Mouse (Mus musculus) c-Kit-negative CD71-positive TER-119-positive erythroid progenitor cells, embryonic 14.5 days (primary cell): ENCODE results near the gene Tex50.
A peak's percentile ranks its signal among the peaks of the same experiment; 100 is the strongest.
"Not testable (repeated sequence)": the region's sequence is repeated elsewhere in the genome, so short reads cannot be mapped to it uniquely, and the experiment has no call there.

Experiments
- DNase-seq: peaks from one replicate; pipeline ENCODE4 v3.0.0-alpha.2; 2013; ENCODE audit warnings: low read depth, low spot score

Tex50 gene

DNA sequence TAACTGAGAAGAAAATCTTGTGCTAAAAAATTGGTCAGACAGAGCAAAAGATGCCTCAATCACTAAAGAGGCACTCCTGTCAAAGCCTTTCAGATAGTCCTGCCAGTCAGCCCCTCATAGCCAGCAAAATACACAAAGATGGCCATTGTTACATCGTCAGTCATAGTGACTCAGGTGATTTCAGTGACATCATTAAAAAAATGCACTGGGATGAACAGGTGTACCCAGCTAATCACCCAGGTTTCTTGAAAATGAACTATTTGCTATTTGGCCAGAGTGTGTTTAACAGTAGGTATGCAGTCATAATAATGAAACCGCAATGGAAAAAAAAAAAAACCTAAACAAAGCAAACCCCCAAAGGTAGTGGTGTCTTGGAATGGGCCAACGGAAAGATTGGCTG lies at the start of gene Tex50:
Gene Tex50, minus strand, starts transcription at position 101 of the 400 bp plus-strand sequence.
- no peak for DNase-seq

- DNase-seq: no peak
These were observed 40.7 kb upstream of the Tex50 start for GRCm38 (mm10) chr1:161199856-161200255.

DNA sequence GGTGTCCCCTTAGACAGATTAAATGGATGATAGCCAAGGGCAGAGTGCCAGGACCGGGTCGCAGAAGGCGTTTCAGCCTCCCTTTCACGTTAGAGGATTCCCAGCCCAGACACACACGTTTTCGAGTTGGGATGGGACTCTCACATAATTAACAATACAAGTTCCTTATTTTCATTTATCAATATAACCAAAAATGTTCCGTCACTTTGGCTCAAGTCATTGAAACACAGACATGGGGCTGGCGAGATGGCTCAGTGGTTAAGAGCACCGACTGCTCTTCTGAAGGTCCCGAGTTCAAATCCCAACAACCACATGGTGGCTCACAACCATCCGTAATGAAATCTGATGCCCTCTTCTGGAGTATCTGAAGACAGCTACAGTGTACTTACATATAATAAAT lies 37.2 kb upstream of the Tex50 start:
- not testable (repeated sequence) for DNase-seq

DNA sequence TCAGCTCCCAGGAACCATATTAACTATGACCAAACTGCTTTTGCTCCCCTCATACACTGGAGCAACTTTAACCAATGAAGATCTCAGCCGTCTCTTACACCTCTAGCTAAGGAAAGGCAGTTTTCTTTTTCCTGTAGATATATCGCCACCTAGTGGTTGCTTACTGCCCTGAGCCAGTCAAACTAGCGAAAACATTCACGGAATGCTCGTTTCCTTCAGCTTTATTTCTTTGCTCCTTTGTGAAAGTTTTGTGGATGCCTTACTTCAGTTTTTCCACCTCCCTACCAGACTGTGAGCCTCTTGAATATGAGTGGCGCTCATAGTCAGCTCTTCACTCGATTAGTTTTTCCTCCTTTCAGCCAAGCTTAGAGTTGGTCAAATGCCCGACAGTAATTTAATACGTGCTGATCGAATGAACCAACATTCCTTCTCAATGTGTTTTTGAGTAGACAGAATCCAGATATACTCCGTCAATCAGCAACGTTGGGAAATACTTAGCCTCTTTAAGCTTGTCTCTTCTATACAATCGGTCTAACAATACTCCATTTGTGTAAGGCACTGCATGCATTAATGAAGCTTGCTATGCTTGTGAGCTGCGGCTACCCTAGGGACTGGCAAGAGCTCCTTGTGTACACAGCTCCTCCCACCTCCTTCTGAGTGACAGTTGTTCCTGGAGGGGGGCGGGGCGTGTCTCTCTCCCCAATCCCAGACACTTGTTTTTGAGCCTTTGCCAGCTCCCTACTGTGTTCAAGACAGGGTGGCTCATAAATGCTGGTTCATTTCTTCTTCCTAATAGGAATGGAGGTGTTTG lies 36.6 kb upstream of the Tex50 start:
- DNase-seq: peak; percentile 60

DNA sequence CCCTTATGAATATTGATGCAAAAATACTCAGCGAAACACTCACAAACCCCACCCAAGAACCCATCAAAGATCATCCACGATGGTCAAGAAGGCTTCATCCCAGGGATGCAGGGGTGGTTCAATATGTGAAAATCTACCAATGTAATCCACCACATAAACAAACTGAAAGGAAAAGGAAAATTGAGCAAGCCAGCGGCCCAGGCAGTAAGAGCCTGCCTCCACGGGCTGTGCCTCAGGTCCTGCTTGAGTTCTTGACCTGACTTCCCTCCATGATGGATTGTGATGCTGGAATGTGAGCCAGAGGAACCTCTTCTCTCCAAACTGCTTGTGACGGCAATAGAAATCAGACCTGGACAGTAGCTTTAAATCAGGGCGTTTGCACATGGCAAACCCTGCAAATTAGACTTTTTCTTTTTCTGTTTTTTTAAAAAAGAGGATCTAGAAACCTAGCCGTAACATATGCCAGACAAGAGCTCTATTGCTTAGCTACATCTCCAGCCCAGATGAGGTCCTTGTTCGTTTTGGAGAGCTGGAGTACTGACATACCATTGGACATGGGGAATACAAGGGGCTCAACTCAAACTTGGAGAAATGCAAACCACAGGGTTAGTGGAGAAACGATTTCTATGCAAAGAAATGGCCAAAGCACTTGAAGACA lies 31.3 kb upstream of the Tex50 start:
- no peak for DNase-seq

GRCm38 (mm10) chr1:161185431-161185830 lies 26.3 kb upstream of the Tex50 start:
- DNase-seq: no peak

- no peak for DNase-seq
These were observed 24.6 kb upstream of the Tex50 start for GRCm38 (mm10) chr1:161183677-161184076.

DNA sequence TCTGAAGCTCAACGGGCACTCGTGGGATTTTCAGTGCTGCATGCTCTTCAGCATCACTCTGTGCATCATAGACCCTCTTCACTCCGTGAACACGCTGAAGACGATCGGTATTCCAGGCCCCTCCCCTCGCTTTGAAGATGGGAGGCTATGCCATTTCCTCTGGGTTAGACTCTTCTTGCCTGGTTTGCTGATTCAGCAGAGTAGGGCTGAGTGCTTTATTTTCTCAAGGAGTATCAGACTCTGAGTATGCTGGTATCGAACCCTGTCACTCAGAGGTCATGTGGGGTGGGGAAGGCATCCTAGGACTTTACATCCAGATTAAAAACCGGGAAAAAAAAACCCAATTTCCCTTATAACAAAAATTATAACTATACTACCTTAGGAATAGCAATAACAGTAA lies 23.3 kb upstream of the Tex50 start:
- DNase-seq: no peak

GRCm38 (mm10) chr1:161180674-161181073 lies 21.6 kb upstream of the Tex50 start:
- peak; percentile 68 for DNase-seq

DNA sequence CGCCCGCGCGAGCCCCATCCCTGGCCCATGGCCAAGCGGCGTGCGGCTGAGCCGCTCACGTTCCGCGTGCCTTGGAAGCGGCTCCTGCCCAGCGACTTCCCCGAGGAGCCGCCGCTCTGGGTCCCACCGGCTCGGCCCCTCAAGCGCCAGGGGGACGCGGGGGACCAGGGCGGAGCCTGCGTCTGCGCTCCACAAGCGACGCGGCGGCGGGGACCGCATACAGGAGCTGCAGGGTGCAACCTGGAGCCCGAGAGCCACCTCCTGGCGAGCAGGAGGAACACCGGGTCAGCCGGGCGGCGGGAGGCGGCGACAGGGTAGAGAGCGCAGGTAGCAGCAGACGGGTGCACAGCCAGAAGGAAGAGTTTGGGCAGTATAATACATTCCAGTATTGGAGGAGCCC lies 11.5 kb upstream of the Tex50 start:
- no peak for DNase-seq

GRCm38 (mm10) chr1:161160266-161160665 lies 1.2 kb upstream of the Tex50 start:
- no peak for DNase-seq

- no peak for DNase-seq
These were observed 2.6 kb downstream of the Tex50 start for GRCm38 (mm10) chr1:161156546-161156945.

GRCm38 (mm10) chr1:161151098-161151497 lies 8.0 kb downstream of the Tex50 start:
- no peak for DNase-seq

DNA sequence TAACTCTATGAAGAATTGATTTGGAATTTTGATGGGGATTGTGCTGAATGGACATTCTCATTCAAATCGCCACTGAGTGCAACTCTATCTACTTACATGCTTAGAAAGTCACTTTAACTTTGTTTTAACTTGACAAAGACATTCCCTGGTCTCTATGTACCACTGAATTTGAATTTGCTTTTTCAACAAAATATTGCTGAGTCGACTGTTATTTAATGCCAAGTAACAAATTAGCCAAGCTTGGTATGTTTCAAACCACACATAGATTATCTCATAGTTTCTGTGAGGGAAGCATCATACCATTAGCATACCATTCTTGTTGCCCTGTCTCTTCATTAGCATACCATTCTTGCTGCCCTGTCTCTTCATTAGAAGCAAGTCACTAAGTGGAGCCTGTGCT lies 11.2 kb downstream of the Tex50 start:
- DNase-seq: no peak

- DNase-seq: not testable (repeated sequence)
These were observed 13.5 kb downstream of the Tex50 start for GRCm38 (mm10) chr1:161145611-161146010.

- DNase-seq: no peak
These were observed 15.9 kb downstream of the Tex50 start for GRCm38 (mm10) chr1:161143216-161143615.

DNA sequence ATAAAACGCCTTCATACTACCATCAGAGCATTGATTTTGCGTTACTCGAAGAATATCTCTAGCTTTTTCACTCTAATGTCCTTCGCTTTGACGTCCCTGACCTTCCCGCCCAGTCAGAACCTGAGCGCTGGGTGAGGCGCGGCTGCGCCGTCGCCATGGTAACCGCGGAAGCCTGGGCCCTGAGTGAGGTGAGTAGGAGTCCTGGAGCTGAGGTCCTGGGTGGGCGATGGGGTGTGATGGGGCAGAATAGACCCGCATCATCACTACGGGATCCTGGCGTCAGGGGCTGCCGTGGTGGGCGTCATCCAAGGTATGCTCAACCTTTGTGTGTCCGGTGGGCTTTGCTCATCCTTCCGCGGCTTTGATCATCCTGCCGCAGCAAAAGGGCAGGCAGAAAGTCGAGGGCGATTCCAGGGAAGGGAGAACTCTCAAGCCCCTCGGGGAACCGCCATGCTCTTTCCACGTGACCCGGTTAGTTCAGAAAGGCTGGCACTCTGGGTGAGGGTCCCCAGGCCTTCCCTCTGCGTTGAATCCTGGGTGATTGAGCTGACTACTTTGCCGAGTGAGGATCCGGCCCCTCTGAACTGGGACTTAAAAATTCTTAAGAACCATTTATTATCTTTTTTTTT lies 16.5 kb downstream of the Tex50 start, which contains the start of gene Ankrd45:
Gene Ankrd45, plus strand, starts transcription at position 161 of the 629 bp plus-strand sequence.
- DNase-seq: no peak

GRCm38 (mm10) chr1:161140026-161140762 lies 18.9 kb downstream of the Tex50 start:
- DNase-seq: no peak

- DNase-seq: no peak
These were observed 19.6 kb downstream of the Tex50 start for GRCm38 (mm10) chr1:161139496-161139895.

DNA sequence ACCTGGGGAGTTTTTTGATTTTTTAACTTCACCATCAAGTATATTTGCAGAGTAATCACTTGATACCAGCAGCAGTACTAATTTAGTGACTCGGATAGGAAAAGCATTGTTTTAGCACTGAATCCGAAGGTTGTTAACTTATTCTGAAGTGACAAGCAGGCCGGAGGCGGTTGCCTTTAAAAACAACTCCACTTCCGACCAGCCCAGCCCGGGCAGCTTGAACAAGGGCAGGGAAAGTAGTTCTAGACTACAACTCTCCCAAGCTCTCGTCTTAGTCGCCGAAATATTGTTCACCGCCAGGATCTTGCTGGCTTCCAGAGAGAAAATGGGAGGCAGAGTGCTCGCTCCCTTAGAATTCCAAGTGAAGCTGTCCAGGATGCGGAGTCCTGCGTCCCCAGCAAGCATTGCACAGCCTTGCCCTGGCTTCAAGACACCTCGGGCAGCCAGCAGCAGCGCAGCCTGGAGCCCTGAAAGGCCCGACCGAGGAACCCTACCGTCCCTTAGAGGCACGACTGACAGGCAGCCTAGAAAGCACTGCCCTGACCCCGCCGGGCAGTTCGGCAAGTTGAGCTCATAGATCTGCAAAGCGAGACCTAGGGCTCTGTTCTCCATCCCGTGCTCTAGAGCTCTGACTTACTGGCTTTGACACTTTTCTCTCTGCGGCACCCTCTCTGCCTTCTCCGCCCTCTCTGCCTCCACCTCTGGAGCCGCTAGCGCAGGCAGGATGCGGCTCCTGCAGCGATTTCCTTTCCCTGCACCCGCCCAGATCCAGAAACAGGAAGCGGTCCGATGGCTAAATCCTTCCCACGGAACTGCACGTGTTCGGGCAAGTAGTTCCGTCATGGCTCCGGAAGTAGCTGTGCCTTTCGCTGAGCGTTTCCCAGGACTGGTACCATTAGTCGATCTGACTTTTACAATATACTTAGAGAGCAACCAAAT lies 28.1 kb downstream of the Tex50 start, which contains the start of gene Klhl20:
Gene Klhl20, minus strand, starts transcription at position 786 of the 939 bp plus-strand sequence.
- peak; percentile 93 for DNase-seq

GRCm38 (mm10) chr1:161126461-161126860 lies 32.7 kb downstream of the Tex50 start:
- no peak for DNase-seq
